Mouse (Mus musculus): ENCODE data around the gene Ccr10. TPM values are rescaled to one million over a fixed set of nuclear protein-coding genes. Genes with fewer than 3 reads are reported as not detected.

Gene Ccr10
- total RNA-seq, 2 experiments from 2014 or later = 0.14 to 0.20 TPM

DNA sequence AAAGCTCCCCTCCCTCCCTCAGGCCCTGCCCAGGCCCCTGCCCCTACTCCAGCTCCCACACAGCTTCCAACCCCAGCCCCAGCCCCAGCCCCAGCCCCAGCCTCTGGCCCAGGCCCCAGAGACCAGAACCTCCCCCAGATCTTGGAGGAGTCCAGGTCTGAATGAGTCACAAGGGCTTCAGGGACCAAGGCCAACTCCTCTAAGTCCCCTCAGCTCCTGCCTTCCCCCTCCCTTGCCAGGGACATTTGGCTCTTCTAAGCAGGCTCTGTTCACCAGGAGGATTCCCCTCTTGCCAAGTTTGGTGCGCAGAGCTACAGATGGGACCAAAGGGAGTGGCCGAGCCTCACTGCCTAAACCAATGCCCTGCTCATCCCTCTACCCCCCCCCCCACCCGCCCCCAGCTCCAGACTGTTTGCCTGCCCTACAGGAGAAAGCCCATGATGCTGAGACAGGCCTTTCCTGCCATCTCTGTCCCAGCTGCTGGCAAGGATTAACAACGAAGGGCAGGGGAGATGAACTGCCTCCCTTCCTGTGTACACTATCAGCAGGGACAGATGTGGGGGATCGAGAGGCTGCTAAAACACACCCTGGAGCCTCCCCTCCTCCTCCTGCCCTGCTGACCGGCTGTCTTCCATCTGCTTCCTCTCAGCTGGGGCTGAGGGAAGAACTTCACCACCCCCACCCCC is 14.4 kb upstream of the Ccr10 start:
- intact Hi-C loops (cut with DNase I) = no loop called here
- peak; percentile 81 for DNase-seq

- intact Hi-C loops (cut with DNase I) = no loop called here
- peak in 1 of 2 experiments; percentile 45 for DNase-seq
Observed at GRCm38 (mm10) chr11:101188166-101188805, 13.0 kb upstream of the Ccr10 start.

DNA sequence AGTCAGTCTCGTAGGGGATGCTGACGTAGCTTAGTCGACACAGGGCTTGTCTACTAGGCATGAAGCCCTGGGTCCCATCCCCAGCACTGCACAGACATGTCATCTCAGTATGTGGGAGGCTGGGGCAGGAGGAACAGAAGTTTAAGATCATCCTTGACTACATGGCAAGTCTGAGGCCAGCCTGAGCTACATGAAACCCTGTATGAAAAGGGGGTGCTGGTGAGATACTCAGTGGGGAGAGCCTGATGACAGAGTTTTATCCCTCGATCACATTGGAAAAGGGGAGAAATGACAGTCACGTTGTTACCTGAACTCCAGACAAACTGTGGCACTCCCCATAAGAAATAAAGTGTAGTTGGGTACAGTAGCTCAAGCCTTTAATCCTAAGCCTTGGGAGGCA is 12.3 kb upstream of the Ccr10 start:
- intact Hi-C loops (cut with DNase I) = no loop called here
- DNase-seq = no peak

DNA sequence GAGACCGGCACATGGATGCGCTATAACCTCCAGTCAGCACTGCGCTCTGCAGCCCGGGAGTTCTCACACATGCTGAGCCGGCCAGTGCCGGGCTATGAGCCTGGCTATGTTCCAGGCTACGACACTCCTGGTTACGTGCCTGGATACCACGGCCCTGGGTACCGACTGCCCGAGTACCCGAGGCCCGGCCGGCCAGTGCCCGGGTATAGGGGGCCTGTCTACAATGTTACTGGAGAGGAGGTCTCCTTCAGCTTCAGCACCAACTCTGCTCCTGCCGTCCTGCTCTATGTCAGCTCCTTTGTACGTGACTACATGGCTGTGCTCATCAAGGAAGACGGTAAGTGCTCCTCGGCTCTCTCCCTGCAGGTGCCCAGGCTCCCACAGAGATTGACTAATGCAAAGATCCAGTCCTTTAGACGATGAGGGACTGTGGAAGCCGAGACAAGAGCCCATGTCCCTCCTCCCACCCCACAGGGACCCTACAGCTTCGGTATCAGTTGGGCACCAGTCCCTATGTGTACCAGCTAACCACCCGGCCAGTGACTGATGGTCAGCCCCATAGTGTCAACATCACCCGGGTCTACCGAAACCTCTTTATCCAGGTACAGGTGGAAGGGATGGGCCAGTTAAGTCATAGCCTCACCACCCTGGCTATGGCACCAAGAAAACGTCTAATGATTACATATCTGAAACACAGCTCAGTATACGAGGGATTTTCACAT is 11.4 kb upstream of the Ccr10 start:
- intact Hi-C loops (cut with DNase I) = no loop called here
- DNase-seq = no peak

- intact Hi-C loops (cut with DNase I) = no loop called here
- DNase-seq = no peak
Observed at GRCm38 (mm10) chr11:101185441-101185840, 10.2 kb upstream of the Ccr10 start.

- DNase-seq = no peak
- intact Hi-C loops (cut with DNase I) = loop anchor here (5.0 kb wide), 1 partner anchor 203 kb away; no protein-coding TSS in a partner anchor
Observed at GRCm38 (mm10) chr11:101184984-101185383, 9.7 kb upstream of the Ccr10 start.

DNA sequence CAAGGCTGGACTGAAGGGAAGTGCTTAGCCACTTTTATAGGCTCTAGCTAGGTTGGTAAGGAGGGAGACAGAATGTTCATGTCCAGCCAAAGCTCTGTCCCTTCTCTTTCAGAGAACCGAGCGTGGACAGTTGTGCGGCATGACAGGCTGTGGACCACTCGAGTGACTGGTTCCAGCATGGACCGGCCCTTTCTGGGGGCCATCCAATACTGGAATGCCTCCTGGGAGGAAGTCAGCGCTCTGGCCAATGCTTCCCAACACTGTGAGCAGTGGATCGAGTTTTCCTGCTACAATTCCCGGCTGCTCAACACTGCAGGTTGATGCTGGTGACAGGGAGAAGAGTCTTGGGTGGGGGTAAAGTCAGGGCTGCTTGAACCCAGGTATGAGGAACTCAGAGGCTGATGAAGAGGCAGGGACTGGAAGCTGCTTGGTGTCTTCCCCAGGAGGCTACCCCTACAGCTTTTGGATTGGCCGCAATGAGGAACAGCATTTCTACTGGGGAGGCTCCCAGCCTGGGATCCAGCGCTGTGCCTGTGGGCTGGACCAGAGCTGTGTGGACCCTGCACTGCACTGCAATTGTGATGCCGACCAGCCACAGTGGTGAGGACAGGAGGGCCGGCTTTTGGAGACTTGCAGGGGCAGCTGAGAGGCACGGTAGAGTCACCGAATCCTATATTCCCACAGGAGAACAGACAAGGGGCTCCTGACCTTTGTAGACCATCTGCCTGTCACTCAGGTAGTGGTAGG is 7.7 kb upstream of the Ccr10 start:
- peak; percentile 58 to 65 for DNase-seq
- intact Hi-C loops (cut with DNase I) = loop anchor here (5.0 kb wide), 1 partner anchor 201 kb away; no protein-coding TSS in a partner anchor

DNA sequence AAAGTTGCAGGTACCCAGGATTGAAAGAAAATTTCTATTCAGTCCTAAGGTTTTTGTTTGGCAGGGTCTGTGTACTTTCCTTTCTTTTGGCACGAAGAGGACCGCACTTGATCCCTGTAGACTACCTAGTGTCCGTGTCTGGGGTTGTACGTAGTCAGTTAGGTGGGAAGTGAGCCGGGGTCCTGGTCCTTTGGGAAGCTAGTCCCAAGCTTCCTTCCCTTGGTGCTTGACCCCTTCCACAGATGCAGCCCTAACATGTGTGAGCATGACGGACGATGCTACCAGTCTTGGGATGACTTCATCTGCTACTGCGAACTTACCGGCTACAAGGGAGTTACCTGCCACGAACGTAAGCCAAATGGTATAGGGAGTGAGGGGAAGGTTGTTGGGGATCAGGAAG is 6.7 kb upstream of the Ccr10 start:
- no peak for DNase-seq
- intact Hi-C loops (cut with DNase I) = loop anchor here (5.0 kb wide), 1 partner anchor 200 kb away; no protein-coding TSS in a partner anchor

- intact Hi-C loops (cut with DNase I) = loop anchor here (5.0 kb wide), 1 partner anchor 199 kb away; no protein-coding TSS in a partner anchor
- DNase-seq = peak; percentile 67 to 89
Observed at GRCm38 (mm10) chr11:101180846-101181740, 5.8 kb upstream of the Ccr10 start.

- no peak for DNase-seq
- intact Hi-C loops (cut with DNase I) = loop anchor here (5.0 kb wide), 1 partner anchor 198 kb away; no protein-coding TSS in a partner anchor
Observed at GRCm38 (mm10) chr11:101180261-101180660, 5.0 kb upstream of the Ccr10 start.

- DNase-seq = no peak
- intact Hi-C loops (cut with DNase I) = loop anchor here (10.0 kb wide), 1 partner anchor 285 kb away; no protein-coding TSS in a partner anchor
Observed at GRCm38 (mm10) chr11:101179306-101179705, 4.1 kb upstream of the Ccr10 start.

DNA sequence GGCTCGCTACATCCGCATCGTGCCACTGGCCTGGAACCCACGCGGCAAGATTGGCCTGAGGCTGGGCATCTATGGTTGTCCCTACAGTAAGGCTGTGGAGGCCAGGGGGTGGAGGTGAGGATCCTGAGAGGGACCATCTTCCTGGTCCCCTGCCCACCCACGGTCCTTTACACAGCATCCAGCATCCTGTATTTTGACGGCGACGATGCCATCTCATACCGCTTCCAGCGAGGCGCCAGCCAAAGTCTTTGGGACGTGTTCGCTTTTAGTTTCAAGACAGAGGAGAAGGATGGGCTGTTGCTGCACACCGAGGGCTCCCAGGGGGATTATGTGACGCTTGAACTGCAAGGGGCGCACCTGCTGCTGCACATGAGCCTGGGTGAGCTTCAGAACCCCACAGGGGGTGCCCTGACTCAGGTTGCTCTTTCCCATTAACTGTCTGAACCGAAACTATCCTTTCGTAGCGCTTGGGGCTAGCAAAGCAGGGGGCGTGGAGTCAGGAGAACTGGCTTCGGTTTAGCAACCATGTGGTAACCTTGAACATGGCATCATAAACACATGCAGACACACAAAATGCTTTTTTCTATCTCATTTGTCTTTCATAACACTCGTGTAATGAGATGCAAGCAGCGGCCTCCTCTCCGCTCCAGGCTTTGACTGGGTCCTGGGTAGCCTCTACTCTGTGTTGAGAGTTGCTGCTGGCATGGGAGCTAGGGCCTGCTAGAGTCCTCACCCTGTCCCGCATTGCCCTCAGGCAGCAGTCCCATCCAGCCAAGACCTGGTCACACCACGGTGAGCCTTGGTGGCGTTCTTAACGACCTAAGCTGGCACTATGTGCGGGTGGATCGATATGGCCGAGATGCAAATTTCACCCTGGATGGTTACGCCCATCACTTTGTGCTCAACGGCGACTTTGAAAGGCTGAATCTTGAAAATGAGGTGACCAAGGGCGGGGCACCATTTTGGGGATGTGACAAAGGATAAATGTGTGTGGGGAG is 3.1 kb upstream of the Ccr10 start:
- DNase-seq = no peak
- intact Hi-C loops (cut with DNase I) = loop anchor here (10.0 kb wide), 1 partner anchor 284 kb away; no protein-coding TSS in a partner anchor

- peak; percentile 56 to 70 for DNase-seq
- intact Hi-C loops (cut with DNase I) = loop anchor here (10.0 kb wide), 1 partner anchor 282 kb away; no protein-coding TSS in a partner anchor
Observed at GRCm38 (mm10) chr11:101176933-101177773, 1.9 kb upstream of the Ccr10 start.

- intact Hi-C loops (cut with DNase I) = loop anchor here (10.0 kb wide), 1 partner anchor 281 kb away; no protein-coding TSS in a partner anchor
- peak; percentile 65 to 67 for DNase-seq
Observed at GRCm38 (mm10) chr11:101176117-101176691, 961 bp upstream of the Ccr10 start.

DNA sequence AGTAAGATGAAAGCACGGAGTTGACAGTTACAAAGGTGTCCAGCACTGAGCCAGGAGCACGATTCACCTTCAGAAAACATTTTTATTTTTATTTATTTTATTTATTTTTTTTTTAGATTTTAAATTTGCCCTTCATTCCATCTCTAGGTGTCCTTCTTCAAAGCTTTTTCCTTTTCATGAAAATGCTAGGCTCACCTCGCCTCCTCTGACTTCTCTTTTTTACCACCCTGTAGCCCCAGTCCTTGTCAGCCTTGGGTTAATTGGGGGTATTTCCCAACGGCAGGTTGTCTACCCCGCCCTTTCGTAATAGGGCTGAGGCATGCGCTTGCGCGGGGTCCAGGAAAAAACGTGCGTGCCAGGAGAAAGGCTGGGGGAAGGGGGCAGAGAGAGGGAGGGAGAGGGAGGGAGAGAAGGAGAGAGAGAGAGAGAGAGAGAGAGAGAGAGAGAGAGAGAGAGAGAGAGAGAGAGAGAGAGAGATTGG is 433 bp upstream of the Ccr10 start:
- DNase-seq = no peak
- intact Hi-C loops (cut with DNase I) = loop anchor here (1.0 to 10.0 kb wide), 2 partner anchors 93 to 281 kb away; partner anchors contain the start of gene Coasy

- peak in 1 of 2 experiments; percentile 48 for DNase-seq
- intact Hi-C loops (cut with DNase I) = loop anchor here (1.0 to 10.0 kb wide), 2 partner anchors 79 to 280 kb away; partner anchors contain the start of gene Psmc3ip
Observed at GRCm38 (mm10) chr11:101174389-101174745, 876 bp downstream of the Ccr10 start.
